Mouse (Mus musculus): ENCODE data around the gene Rtl10. TPM values are rescaled to one million over a fixed set of nuclear protein-coding genes. Genes with fewer than 3 reads are reported as not detected.
A peak's percentile ranks its signal among the peaks of the same experiment; 100 is the strongest.

Rtl10 gene
- polyA plus RNA-seq, 1 experiment: 5.9 TPM

DNA sequence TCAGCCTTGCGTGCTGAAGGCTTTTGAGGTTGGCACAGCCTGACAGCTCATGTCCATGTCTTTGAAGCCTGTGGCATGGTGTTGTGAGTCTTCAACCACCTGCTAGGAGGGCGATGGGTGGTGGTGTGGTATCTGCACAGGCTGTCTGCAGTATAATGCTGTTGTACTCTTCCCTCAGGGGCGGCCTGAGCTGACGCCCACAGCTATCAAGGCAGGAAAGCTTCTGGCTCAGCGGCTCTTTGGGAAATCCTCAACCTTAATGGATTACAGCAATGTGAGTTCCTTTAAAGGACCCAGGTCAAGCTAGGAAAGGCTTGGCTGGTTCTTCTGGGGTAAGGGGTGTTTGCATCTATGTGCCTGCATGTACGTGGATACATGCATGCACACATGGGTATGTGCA is 26.7 kb upstream of the Rtl10 start:
- DNase-seq: no peak
- H3K4me1 ChIP-seq (ENCODE audit: control insufficient read depth, insufficient read depth, low read length): no peaks in the 10 kb centered on the region
- WGBS: 85% methylated on average over 6 of the region's 6 CpGs
- H3K27ac ChIP-seq (ENCODE audit: insufficient read depth, low read length): no peak overlapping the region
- no peak for TF ChIP-seq CTCF (IDR thresholded peaks at IDR 0.05; ENCODE audit: borderline replicate concordance, insufficient read depth, low read depth, low read length)
- TF ChIP-seq POLR2A (IDR thresholded peaks at IDR 0.05; ENCODE audit: borderline replicate concordance, insufficient read depth, low read length): no peak
- no peaks in the 10 kb centered on the region for H3K27me3 ChIP-seq (ENCODE audit: control insufficient read depth, insufficient read depth, low read length)
- no peak overlapping the region for H3K4me3 ChIP-seq (replicated peaks; ENCODE audit: insufficient read depth, low read depth, low read length)

DNA sequence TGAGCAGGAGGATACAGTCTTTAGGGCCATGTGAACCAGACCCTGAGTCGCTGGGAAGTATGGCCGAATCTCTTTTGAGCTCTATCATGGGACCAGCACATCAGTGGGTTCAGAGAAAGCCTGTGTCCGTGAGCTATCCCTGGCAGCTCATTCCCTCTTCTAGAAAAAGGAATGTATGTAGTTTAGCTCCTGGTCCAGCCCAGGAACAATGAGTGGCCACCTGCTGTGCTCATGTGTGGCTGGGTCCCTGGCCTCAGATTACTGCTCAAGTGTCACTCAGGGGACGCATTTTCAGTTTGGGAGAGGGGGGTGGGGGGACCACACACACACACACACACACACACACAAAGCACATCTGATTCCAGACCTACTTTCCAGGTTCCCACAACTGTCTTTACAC is 26.3 kb upstream of the Rtl10 start:
- DNase-seq: no peak

GRCm38 (mm10) chr16:18472976-18473375 is 25.7 kb upstream of the Rtl10 start:
- Histone ChIP-seq H3K27me3 (ENCODE audit: control insufficient read depth, insufficient read depth, low read length) (no peaks in the 10 kb centered on the region), H3K27ac (ENCODE audit: insufficient read depth, low read length) (no peak overlapping the region), H3K4me3 (replicated peaks; ENCODE audit: insufficient read depth, low read depth, low read length) (no peak overlapping the region), H3K4me1 (ENCODE audit: control insufficient read depth, insufficient read depth, low read length) (no peaks in the 10 kb centered on the region; the same call in 1 of the 2 replicates)
- WGBS: 92% methylated on average over 8 of the region's 8 CpGs
- TF ChIP-seq POLR2A (IDR thresholded peaks at IDR 0.05; ENCODE audit: borderline replicate concordance, insufficient read depth, low read length) (no peak), CTCF (IDR thresholded peaks at IDR 0.05; ENCODE audit: borderline replicate concordance, insufficient read depth, low read depth, low read length) (no peak)
- DNase-seq: no peak

More for the DNA sequence above, 26.3 kb upstream of the Rtl10 start:
- no peaks in the 10 kb centered on the region; the same call in 1 of the 2 replicates for H3K4me1 ChIP-seq (ENCODE audit: control insufficient read depth, insufficient read depth, low read length)
- TF ChIP-seq POLR2A (IDR thresholded peaks at IDR 0.05; ENCODE audit: borderline replicate concordance, insufficient read depth, low read length): no peak
- no peak for TF ChIP-seq CTCF (IDR thresholded peaks at IDR 0.05; ENCODE audit: borderline replicate concordance, insufficient read depth, low read depth, low read length)
- no peak overlapping the region for H3K4me3 ChIP-seq (replicated peaks; ENCODE audit: insufficient read depth, low read depth, low read length)
- no peaks in the 10 kb centered on the region for H3K27me3 ChIP-seq (ENCODE audit: control insufficient read depth, insufficient read depth, low read length)
- WGBS: 72% methylated on average over 4 of the region's 4 CpGs
- no peak overlapping the region for H3K27ac ChIP-seq (ENCODE audit: insufficient read depth, low read length)

- TF ChIP-seq POLR2A (IDR thresholded peaks at IDR 0.05; ENCODE audit: borderline replicate concordance, insufficient read depth, low read length) (no peak), CTCF (IDR thresholded peaks at IDR 0.05; ENCODE audit: borderline replicate concordance, insufficient read depth, low read depth, low read length) (no peak)
- H3K27ac ChIP-seq (ENCODE audit: insufficient read depth, low read length): no peak overlapping the region
- no peak for DNase-seq
- 52% methylated on average over 2 of the region's 2 CpGs for WGBS
- no peaks in the 10 kb centered on the region for H3K27me3 ChIP-seq (ENCODE audit: control insufficient read depth, insufficient read depth, low read length)
- H3K4me3 ChIP-seq (replicated peaks; ENCODE audit: insufficient read depth, low read depth, low read length): no peak overlapping the region
- no peaks in the 10 kb centered on the region; the same call in 1 of the 2 replicates for H3K4me1 ChIP-seq (ENCODE audit: control insufficient read depth, insufficient read depth, low read length)
These were observed 24.7 kb upstream of the Rtl10 start for GRCm38 (mm10) chr16:18474021-18474420.

DNA sequence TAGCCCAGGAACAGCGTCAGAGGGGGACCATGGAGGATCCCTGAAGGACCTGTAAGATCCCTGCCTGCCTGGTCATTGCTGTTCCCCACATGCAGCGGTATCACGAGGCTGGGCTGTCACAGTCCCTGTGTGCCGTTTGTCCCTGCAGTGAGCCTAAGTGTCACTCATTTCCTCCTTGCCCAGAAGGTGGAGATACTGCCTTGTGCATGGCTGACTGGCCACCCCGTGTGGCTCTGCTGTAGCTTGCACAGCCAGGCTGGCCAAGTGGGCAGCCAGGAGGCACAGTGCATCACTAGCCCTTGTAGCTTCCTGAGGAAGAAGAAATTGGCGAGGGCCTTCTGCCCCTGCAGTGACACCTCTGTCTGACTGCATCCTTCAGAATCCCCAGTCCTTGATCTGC is 20.7 kb upstream of the Rtl10 start:
- DNase-seq: no peak
- Histone ChIP-seq H3K4me1 (ENCODE audit: control insufficient read depth, insufficient read depth, low read length) (no peaks in the 10 kb centered on the region; the same call in 1 of the 2 replicates), H3K4me3 (replicated peaks; ENCODE audit: insufficient read depth, low read depth, low read length) (no peak overlapping the region), H3K27me3 (ENCODE audit: control insufficient read depth, insufficient read depth, low read length) (no peaks in the 10 kb centered on the region), H3K27ac (ENCODE audit: insufficient read depth, low read length) (no peak overlapping the region)
- TF ChIP-seq POLR2A (IDR thresholded peaks at IDR 0.05; ENCODE audit: borderline replicate concordance, insufficient read depth, low read length) (no peak), CTCF (IDR thresholded peaks at IDR 0.05; ENCODE audit: borderline replicate concordance, insufficient read depth, low read depth, low read length) (no peak)
- WGBS: 42% methylated on average over 6 of the region's 6 CpGs

DNA sequence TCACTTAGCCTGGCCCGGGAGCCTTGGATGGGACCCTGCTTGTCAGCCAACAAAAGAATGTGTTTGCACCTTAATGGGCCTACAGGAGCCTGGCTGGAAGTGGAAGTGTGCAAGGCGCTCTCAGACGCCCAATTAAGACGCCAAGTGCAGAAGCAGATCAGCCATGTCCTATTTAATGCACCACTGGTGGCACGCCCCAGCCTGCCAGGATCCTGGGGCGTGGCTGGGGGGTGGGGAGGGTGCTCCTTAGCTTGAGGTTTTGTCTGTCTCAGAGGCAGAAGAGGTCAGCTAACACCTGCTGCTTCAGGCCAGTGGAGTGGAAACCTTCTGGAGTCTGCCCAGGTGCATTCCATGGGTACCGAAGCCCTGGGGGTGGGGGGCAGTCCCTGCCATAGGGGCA is 19.0 kb upstream of the Rtl10 start:
- 36% methylated on average over 7 of the region's 7 CpGs for WGBS
- TF ChIP-seq CTCF (IDR thresholded peaks at IDR 0.05; ENCODE audit: borderline replicate concordance, insufficient read depth, low read depth, low read length): no peak
- no peak for TF ChIP-seq POLR2A (IDR thresholded peaks at IDR 0.05; ENCODE audit: borderline replicate concordance, insufficient read depth, low read length)
- no peak for DNase-seq
- no peaks in the 10 kb centered on the region for H3K27me3 ChIP-seq (ENCODE audit: control insufficient read depth, insufficient read depth, low read length)
- H3K4me1 ChIP-seq (ENCODE audit: control insufficient read depth, insufficient read depth, low read length): no peaks in the 10 kb centered on the region; the same call in 1 of the 2 replicates
- H3K4me3 ChIP-seq (replicated peaks; ENCODE audit: insufficient read depth, low read depth, low read length): no peak overlapping the region
- no peak overlapping the region for H3K27ac ChIP-seq (ENCODE audit: insufficient read depth, low read length)

- WGBS: 64% methylated on average over 4 of the region's 4 CpGs
These were observed 17.7 kb upstream of the Rtl10 start for GRCm38 (mm10) chr16:18480933-18481485.

DNA sequence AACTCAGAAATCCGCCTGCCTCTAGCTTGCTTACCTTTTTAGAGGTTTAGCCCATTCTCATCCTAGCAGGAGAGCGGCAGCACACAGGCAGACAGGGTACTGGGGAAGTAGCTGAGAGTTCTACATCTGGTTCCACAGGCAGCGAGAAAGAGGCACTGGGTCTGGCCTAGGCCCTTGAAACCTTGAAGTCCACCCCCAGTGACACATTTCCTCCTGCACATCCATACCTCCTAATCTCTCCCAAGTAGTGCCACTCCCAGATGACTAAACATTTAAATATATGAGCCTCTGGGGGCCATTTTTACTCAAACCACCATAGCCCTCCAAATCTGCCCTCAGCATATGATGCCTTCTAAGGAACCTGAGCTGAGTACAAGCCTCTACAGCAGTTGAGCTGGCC is 16.3 kb upstream of the Rtl10 start:
- 99% methylated on average over 3 of the region's 3 CpGs for WGBS
- no peak for TF ChIP-seq POLR2A (IDR thresholded peaks at IDR 0.05; ENCODE audit: borderline replicate concordance, insufficient read depth, low read length)
- no peak for DNase-seq
- H3K4me3 ChIP-seq (replicated peaks; ENCODE audit: insufficient read depth, low read depth, low read length): no peak overlapping the region
- no peaks in the 10 kb centered on the region for H3K27me3 ChIP-seq (ENCODE audit: control insufficient read depth, insufficient read depth, low read length)
- H3K27ac ChIP-seq (ENCODE audit: insufficient read depth, low read length): no peak overlapping the region
- no peaks in the 10 kb centered on the region; the same call in 1 of the 2 replicates for H3K4me1 ChIP-seq (ENCODE audit: control insufficient read depth, insufficient read depth, low read length)

More at GRCm38 (mm10) chr16:18480933-18481485, 17.7 kb upstream of the Rtl10 start:
- Histone ChIP-seq H3K4me3 (replicated peaks; ENCODE audit: insufficient read depth, low read depth, low read length) (no peak overlapping the region), H3K27ac (ENCODE audit: insufficient read depth, low read length) (no peak overlapping the region), H3K4me1 (ENCODE audit: control insufficient read depth, insufficient read depth, low read length) (no peaks in the 10 kb centered on the region; the same call in 1 of the 2 replicates), H3K27me3 (ENCODE audit: control insufficient read depth, insufficient read depth, low read length) (no peaks in the 10 kb centered on the region)
- no peak for TF ChIP-seq POLR2A (IDR thresholded peaks at IDR 0.05; ENCODE audit: borderline replicate concordance, insufficient read depth, low read length)
- no peak for TF ChIP-seq CTCF (IDR thresholded peaks at IDR 0.05; ENCODE audit: borderline replicate concordance, insufficient read depth, low read depth, low read length)
- peak in 1 of 2 experiments; percentile 2 for DNase-seq
